Mouse (Mus musculus) Muller cell, postnatal 12 days (primary cell): Measurements from ENCODE around the gene Ryr1.

ENCODE experiments used
- DNase-seq: peaks from one replicate; pipeline ENCODE4 v3.0.0-alpha.2; 2015; ENCODE audit errors: inconsistent ontology term

Ryr1 gene

DNA sequence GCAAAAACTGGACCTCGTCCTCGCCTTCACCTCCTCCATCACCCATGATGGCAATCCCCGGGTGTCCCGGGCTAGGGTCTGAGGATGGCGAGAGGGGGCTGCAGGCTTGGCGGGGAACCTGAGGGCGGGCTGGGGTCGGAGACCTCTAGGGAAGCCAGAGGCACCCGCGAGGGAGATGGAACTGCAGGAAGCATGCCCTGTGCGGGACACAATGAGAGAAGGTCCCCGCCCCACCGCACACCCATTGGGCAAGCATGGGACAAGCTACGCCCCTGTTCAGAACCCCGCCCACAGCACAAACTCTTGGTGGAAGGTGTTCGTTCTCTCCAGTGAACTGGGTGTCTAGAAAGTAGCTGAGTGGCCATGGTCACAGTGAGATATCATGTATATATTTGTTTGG is at the start of gene Ryr1:
Ryr1 (minus strand) TSS at position 210 of the 400 bp plus-strand sequence.
- DNase-seq: peak; percentile 70

GRCm38 (mm10) chr7:29172390-29173016 is 47.5 kb upstream of the Ryr1 start:
- DNase-seq: no peak

DNA sequence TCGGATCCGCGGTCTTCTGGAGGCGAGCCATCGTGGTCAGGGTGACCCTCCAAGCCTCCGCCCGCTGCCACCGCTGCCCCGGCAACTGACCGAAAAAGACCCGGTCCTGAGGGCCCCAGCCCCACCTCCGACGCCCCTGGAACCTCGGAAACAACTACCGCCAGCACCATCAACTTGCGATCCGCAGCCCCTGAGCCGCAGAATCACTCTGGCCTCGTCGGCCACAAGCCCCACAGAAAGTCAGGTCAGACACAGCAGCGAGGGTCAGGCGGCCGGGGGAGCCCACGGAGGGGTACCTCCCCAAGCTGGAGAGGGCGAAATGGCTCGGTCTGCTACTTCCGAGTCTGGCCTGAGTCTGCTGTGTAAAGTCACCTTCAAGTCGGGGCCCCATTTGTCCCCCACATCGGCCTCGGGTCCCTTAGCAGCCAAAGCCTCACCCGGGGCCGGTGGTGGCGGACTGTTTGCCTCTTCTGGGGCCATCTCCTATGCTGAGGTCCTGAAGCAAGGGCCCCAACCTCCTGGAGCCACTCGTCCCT is 46.7 kb upstream of the Ryr1 start:
- DNase-seq: no peak

DNA sequence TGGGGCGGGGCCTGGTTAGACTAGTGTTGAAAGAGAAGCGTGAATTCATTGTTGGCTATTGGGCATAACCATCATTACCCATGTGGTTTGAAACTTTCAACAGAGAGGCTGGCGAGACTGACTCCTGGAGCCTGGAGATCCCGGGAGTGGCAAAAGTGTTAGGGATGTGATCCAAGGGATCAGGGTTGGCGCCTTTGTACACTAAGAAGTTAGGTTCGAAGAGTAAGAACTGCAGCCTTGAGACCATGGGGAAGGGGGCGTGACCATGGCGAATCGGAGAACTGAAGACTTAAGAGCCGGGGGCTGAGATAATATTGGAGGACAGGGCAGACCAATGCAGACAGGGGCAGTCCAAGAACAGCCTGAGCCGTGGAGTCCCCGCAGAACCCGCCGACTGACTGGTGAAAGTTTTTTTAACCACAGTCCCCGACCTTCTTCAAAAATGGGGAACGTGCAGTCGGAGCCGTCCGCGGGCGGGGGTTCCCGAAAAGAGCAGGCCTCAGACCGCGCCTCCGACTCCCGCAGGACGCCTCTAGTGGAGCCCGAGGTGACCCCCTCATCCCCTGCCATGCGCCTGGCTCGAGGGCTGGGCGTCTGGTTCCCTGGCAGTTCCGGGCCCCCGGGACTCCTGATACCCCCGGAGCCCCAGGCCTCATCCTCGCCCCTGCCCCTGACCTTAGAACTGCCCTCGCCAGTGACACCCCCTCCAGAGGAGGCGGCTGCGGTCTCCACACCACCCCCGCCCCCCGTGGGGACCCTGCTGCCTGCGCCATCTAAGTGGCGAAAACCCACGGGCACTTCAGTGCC is 46.0 kb upstream of the Ryr1 start:
- no peak for DNase-seq

DNA sequence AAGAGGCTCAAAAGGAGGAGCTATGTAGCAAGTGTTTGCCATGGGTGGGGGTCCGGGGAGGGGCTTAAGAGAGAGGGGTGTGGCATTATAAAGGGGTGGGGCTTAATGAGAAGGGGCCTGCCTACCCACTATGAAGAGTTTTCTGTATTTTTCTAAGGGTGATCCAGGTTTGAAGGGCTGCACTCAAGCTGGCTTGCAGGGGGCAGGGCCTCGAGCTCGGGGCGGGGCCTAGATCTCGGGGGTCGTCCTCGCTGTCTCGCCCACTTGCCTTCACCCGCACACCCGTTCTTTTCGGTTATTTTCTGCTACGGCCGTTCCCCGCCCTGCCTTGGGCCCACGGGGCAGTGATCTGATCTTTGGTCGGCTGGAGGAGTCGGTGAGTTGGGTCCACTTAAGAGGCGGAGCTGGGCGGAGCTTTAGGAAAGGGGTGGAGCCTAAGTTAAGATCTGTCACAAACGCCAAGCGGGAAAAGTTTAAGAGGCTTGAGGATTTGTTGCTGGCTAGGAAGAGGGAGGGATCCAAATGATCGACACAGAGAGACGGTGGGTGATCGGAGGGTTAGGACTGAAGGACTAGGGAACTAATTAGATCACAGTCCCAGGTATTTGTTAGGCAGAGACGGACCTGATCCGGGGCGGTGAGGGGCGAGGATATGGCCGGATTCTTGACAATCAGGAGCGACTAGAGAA is 45.2 kb upstream of the Ryr1 start, which contains the start of the genes Ggn and Spred3:
Ggn (plus strand) TSS at position 145 of the 689 bp plus-strand sequence.
Spred3 (minus strand) TSS at position 346 of the 689 bp plus-strand sequence.
- peak; percentile 89 for DNase-seq

- DNase-seq: peak; percentile 98
Observed at GRCm38 (mm10) chr7:29169231-29170065, 44.5 kb upstream of the Ryr1 start.

- DNase-seq: peak; percentile 36
Observed at GRCm38 (mm10) chr7:29168791-29169230, 43.8 kb upstream of the Ryr1 start.

DNA sequence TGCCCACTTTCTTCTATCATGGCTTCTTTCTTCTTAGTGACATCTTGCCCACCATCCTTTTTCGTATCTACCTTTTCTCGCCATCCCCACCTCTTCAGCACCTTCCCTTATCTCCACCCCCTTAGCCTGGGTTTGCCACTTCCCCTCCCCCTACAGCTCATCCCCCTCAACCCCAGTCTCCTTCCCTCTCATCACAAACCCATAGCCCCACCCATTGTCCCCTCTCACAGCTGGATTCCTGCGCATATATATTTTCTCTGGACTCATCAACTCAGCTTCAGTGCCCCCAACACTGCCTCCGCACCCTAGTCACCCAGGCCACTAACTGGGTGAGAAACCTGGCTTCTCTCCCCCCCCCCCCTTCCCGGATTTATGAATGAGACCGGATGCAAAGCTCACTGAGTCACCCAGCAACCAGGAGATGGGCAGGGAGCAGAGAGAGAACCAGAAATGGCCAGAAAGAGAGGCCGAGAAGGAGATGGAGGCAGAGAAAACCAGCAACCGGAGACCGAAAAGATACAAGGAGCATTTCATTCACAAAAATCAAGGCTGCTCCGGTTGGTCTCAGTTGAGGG is 43.2 kb upstream of the Ryr1 start:
- peak; percentile 75 for DNase-seq

DNA sequence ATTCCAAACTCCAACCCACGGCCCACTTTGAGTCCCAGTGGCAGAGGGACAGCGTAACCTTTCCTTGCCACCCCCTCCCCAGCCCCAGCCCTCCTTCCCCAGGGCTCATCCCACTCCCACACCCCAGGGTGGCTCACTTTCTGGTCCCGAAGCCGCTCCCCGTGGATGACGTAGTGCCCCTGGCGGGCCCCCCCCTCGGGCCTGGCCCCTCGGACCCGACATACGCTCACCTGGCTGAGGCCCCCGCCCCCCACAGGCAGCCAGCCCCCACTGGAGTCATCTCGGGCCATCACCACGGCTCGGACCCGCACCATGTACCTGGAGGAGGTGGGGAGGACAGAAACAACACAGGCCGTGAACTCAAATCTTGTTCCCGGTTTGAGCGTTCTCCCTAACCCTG is 42.7 kb upstream of the Ryr1 start:
- DNase-seq: no peak

DNA sequence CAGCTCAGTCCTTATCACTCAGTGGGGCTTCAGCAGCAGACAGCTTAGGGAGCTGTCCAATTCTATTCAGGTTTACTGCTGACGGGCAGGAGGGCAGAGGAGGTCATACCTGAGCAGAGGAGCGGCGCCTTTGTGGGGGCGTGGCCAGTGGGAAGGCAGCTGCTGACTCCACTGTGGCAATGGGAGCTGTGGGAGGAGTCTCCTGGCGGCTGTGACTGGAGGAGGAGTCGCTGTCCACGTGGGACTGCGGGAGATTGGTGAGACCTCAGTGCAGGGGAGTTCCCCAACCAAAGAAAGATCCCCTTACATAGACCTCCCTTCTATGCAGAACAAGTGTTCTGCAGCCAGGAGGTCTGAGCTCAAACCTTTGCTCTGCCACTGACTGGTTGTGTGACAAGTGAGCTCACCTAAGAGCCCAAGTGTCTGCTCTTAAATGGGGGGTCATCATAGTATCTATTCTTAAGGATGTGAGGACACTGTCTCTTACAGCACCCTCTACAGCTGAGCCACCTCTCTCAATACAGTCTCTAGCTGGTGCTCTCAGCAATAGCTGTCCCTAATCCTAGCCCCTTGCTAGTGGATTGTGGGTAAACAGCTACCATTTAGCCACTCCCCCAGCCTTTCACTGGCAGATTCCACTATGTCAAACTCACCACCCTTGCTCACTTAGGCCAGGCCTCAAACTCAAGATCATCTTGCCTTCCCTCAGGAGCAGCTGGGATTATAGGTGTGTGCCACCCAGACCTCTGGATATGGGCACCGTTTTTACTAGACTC is 38.0 kb upstream of the Ryr1 start:
- no peak for DNase-seq

DNA sequence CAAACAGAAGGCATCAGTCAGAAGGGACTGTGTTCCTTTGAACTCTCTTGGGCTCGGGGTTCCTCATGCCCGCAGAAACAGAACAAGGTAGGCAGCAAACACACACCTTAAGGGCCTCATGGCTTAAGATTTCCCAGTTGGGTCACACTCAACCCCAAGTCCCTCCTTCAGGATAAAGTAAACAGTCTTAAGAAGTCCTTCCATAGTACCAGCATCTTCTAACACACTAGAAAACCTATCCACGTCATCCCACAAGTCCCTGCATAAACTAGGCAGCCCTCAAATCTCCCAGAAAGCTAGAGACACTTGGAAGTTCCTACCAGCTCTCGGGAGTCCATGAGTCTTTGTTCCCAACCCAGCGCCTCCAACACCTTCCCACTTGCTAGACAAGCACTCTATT is 37.3 kb upstream of the Ryr1 start:
- no peak for DNase-seq

DNA sequence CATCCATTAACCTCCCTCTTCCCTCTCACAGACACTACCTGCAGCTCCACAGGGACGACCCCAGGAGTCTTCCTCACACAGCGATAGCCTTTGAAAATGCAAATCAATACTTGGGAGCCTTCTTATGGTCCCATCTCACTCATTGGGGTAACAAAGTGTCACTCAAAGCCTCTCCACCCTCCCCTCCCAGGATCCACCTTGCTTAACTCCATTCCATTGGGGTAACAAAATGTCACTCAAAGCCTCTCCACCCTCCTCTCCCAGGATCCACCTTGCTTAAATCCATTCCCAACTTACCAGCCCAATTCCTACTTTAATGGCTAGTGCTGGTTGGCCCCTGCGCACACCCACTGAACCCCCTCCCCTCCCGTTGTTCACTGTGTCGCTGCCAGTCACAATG is 33.3 kb upstream of the Ryr1 start:
- peak; percentile 71 for DNase-seq

DNA sequence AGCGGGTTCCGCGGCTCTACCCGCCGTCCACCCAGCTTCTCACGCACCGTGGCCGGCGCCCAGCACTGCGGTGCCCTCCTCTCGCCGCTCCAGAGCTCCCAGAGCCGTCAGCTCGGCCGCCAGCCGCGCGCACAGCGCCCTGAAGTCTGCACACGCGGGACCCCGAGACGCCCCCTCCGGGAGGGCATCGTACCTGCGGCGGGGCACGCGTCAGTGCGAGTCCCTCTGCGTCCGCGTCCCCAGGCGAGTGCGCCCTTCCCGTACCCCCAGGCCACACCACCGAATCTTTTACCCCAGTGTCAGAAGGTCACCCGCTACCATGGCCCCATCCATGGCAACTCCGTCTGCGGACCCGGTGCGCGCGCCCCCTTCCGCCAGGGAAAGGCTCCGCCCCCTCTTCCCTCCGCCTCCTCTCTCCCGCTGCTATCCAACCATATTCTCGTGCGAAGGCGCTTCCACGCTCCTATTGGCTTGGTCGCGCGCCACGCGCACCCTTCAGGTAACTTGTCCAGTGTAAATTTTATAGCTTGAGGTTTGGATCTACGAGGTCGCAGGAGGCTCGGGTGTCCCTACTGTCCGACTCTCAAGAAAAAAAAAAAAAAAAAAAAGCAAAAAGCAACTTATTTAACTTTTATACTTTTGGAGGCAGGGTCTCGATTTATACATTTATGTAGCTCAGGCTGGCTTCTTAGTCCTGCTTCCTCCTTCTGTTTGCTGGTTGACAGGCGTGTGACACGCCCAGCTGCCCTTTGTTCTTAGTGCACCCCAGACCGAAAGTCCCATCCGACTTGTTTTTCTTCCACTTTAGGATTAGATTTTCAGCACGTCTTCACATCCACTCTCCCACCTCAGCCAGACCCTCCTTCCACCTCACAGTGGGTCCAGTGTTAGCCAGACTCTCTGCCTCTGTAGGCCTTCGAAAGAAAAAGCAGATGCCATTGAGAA is 31.1 kb upstream of the Ryr1 start, which contains the start of gene Fam98c:
Fam98c (minus strand) TSS at position 397 of the 945 bp plus-strand sequence.
- DNase-seq: peak; percentile 90

DNA sequence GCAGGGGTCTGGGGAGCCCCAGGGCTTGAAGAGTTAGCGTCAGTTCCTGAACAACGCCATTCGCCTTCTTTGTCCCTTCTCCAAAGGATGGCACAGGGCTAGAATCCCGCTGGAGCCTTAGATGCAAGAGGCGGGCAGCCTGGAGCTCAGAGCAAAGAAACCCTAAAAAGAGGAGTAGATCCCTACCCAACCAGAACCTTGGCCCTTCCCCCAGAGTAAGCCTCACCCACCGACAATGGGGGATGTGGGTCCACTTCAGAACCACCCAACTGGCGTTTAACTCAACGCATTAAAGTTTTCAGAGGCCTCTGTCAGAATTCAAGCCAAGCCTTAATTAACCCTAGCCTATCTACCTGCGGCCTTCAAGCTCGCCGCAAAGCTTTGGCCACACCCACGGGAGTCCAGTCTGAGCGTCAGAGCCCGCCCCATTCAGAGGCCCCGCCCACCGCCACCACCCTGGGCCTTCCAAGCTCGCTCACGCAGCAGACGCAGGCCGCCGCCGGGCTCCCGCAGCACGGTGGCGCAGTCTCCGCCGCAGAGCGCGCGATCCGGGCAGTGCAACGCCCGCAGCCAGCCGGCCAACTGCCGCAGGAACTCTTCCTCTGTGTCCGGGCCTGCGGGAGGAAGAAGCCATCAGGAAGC is 30.3 kb upstream of the Ryr1 start:
- DNase-seq: peak; percentile 91

DNA sequence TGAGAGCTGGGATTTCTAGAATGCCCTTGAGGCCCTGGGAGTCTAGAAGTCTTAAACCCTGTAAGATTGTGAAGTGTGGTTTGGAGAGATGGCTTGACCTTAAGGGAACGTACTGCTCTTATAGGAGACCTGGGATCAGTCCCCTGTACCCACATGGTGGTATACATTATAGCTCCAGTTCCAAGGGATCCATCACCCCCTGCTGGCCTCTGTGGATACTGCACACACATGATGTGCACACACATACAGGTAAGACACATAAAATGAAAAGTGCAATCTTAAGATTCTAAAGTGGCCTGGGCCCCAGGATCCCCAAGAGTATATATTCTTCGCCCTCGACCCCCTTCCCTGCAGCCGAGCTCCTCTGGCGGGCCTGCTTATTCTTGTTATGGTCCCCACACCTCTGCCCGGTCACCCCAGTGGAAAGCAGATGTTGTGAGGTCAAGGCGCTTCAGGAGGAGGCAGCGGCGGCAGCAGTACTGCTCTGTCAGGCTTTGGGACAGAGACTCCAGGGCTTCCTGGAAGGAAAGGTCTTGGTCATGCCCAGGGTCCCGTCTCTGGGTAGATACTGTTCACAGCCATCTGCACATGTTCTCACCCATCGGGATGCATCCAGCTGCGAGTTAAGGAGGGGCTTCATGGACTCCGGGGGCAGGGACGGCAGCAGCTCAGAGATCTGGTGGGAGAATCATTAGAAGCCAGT is 29.2 kb upstream of the Ryr1 start:
- no peak for DNase-seq

- no peak for DNase-seq
Observed at GRCm38 (mm10) chr7:29151486-29151885, 26.5 kb upstream of the Ryr1 start.

GRCm38 (mm10) chr7:29148771-29149170 is 23.8 kb upstream of the Ryr1 start:
- DNase-seq: no peak
